Mouse (Mus musculus) cortical plate, adult 2 months (tissue): ENCODE data around the gene Ywhaq.

Source experiments
- CTCF ChIP-seq: fragments of 200-500 bp; IDR thresholded peaks from 2 replicates; pipeline ENCODE4 v1.5.1; 2011; ENCODE audit warnings: mild to moderate bottlenecking, control low read depth, low read length; ENCODE audit not compliant: insufficient read depth; ENCODE audit errors: extremely low read depth
- POLR2A ChIP-seq: fragments of 200-500 bp; IDR thresholded peaks from 2 replicates; pipeline ENCODE4 v1.6.1; 2011; ENCODE audit warnings: mild to moderate bottlenecking, low read length, control low read depth; ENCODE audit not compliant: insufficient read depth; ENCODE audit errors: extremely low read depth

- no peak for TF ChIP-seq CTCF
- TF ChIP-seq POLR2A: no peak
These were observed 8.9 kb upstream of the Ywhaq start for GRCm38 (mm10) chr12:21426065-21426940.
